Mouse (Mus musculus) brown adipose tissue, adult 24 weeks (tissue): ENCODE measurements around the gene Prickle2. TPM values are rescaled to one million over a fixed set of nuclear protein-coding genes. Genes with fewer than 3 reads are reported as not detected.

ENCODE experiments used
- H3K27ac ChIP-seq: fragments of 200-500 bp; replicated peaks from 2 replicates; pipeline ENCODE4 v1.5.1; 2012; ENCODE audit warnings: low read depth, mild to moderate bottlenecking, low read length
- H3K4me1 ChIP-seq: fragments of 200-500 bp; 2 replicates; pipeline ENCODE4 v1.6.1; 2012; ENCODE audit warnings: low read length, mixed read lengths; ENCODE audit not compliant: control insufficient read depth, insufficient read depth, insufficient read length
- H3K4me3 ChIP-seq: fragments of 200-500 bp; 2 replicates; pipeline ENCODE4 v1.5.1; 2012; ENCODE audit warnings: low read depth, mild to moderate bottlenecking, low read length, moderate library complexity; ENCODE audit not compliant: insufficient read depth
- polyA plus RNA-seq: library from polyadenylated mRNA; stranded (reverse); fragments of >200 nt; gene quantifications from 2 replicates; pipeline ENCODE4 v1.2.4, GENCODE M21; 2012; ENCODE audit not compliant: missing spikeins, insufficient read depth, insufficient read length

Gene Prickle2
- polyA plus RNA-seq, 1 experiment, result 2.1 TPM

DNA sequence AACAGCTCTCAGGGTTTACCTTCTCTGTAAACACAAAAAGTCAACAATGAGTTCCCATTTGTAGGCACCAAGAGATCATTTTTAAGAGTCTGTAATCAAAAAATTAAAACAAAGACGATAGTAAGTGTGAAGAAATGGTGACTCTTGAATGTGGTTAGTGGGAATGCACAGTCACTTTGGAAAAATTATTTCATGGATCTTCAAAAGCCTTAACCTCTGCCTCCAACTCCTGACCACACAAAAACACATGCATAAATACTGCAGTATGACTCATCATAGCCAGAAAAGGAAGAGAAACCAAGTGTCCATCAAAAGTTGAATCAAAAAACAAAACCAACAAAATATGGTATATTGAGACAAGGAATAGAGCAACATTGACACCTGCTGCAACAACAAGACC lies 69.5 kb downstream of the Prickle2 start:
- Histone ChIP-seq H3K4me1 (no peaks in the 10 kb centered on the region), H3K4me3 (no peak overlapping the region), H3K27ac (no peak overlapping the region)

GRCm38 (mm10) chr6:92634876-92635468 lies 71.0 kb downstream of the Prickle2 start:
- Histone ChIP-seq H3K4me3 (no peak overlapping the region), H3K27ac (no peak overlapping the region)

DNA sequence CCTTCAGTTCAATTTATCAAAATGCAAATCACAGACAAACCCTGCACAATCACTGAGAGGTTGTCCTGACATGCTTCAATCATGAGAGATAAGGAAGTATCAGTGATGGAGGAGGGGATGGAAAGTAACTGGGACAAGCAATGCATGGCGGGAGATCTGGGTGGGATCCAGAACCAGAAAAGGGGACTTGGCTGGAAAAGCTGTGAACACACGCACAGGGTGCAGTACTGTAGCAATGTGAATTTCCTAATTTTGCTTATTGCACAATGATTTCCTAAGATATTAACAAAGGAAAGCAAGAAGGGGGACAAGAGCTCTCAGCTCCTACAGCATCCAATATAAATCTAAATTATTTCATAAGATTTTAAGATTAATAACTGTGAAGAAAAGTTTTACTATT lies 75.0 kb downstream of the Prickle2 start:
- H3K4me3 ChIP-seq, result no peak overlapping the region
- H3K4me1 ChIP-seq, result no peaks in the 10 kb centered on the region
- H3K27ac ChIP-seq, result no peak overlapping the region

More at GRCm38 (mm10) chr6:92634876-92635468, 71.0 kb downstream of the Prickle2 start:
- no peaks in the 10 kb centered on the region for H3K4me1 ChIP-seq

DNA sequence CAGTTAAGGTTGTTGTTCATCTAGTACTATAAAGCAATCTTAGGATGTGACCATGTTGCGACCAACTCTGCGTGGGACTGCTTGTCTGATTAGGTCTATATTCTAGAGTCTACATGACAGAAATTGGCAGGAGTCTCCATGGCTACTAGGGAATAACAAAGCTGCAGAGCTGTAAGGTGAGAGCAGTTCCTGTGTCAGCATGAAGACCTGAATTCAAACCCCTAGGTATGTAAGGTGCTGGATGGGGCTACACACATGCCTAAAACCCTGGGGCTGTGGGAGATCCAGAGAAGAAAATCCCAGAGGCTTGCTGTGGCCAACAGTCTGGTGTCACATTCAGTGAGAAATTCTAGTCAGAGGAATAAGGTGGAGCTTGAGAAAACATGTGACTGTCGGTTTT lies 78.2 kb downstream of the Prickle2 start:
- Histone ChIP-seq H3K4me1 (no peaks in the 10 kb centered on the region), H3K4me3 (no peak overlapping the region), H3K27ac (no peak overlapping the region)

- Histone ChIP-seq H3K27ac (no peak overlapping the region), H3K4me3 (no peak overlapping the region), H3K4me1 (no peaks in the 10 kb centered on the region)
These were observed 78.8 kb downstream of the Prickle2 start for GRCm38 (mm10) chr6:92627048-92627617.

GRCm38 (mm10) chr6:92625923-92626322 lies 80.0 kb downstream of the Prickle2 start:
- no peak overlapping the region for H3K4me3 ChIP-seq
- H3K27ac ChIP-seq, result no peak overlapping the region
- H3K4me1 ChIP-seq, result no peaks in the 10 kb centered on the region

- H3K4me1 ChIP-seq, result no peaks in the 10 kb centered on the region
- H3K4me3 ChIP-seq, result no peak overlapping the region
- no peak overlapping the region for H3K27ac ChIP-seq
These were observed 81.6 kb downstream of the Prickle2 start for GRCm38 (mm10) chr6:92624306-92624705.

DNA sequence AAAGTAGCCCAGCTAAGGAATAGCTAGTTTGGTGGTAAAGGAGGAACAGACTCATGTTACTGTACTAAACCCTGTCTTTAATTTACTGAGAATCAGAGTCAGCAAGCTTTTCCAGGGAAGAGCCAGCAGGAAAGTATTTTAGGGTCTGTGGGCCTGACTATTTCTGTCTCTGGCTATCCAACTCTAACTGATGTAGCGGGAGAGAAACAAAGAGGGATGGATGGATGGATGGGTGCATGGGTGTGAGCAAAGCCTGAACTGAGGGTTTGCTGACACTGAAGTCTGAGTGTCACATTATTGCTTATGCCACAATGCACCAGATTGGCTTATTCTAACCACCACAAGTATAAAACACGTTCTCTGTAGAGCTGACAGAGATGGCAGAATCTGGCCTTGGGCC lies 88.8 kb downstream of the Prickle2 start:
- H3K27ac ChIP-seq, result no peak overlapping the region
- H3K4me3 ChIP-seq, result no peak overlapping the region
- H3K4me1 ChIP-seq, result peaks cover 12% of the 10 kb centered on the region; the same call in 1 of the 2 replicates

DNA sequence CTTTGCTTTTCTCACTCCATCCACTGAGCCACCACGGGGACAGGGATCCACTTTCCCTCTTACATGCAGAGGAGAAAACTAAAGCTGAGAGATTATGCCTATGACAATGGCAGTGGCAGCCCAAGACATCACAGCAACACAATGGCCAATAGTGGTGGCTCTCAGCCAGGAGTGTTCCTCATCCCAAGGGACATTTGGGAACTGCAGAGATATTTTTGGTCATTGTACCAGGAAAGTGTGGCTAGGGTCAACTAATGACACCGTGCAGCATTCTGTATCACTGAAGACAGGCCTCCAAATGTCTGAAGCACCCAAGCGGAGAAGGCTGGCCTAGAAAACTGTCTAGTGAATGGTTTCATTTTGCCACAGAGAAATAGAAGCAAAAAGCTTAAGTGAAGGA lies 91.2 kb downstream of the Prickle2 start:
- no peak overlapping the region for H3K27ac ChIP-seq
- H3K4me1 ChIP-seq, result peaks cover 12% of the 10 kb centered on the region; the same call in 1 of the 2 replicates
- no peak overlapping the region for H3K4me3 ChIP-seq

- peaks cover 14% of the 10 kb centered on the region for H3K4me1 ChIP-seq
- H3K27ac ChIP-seq, result no peak overlapping the region
These were observed 93.7 kb downstream of the Prickle2 start for GRCm38 (mm10) chr6:92612151-92612769.

DNA sequence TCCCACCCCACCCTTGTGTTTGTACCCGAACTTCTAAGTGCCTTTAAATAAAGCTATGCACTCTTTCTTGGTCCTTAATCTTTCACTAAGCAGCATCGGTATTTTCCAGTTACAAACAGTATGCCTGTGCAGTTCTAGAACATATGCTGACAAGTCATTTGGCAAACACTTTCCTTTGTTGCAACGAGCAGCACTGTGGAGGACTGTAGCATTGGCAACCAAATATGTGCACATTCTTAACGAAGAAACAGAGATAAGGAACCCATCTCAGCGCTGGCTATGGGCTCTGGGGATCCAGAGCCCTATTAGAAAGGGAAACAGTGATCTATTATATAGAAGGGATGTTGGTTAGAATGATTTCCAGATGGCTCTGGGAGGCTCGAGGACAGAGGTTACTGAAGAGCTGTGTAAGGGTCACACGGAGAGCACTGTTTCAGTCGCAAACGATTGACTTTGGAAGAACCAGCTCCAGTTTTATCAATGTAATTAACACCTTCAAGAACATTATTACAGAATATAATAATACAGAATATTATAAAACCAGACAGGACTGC lies 96.2 kb downstream of the Prickle2 start:
- H3K27ac ChIP-seq, result no peak overlapping the region
- no peak overlapping the region for H3K4me3 ChIP-seq
- peaks cover 5% of the 10 kb centered on the region for H3K4me1 ChIP-seq

More at GRCm38 (mm10) chr6:92612151-92612769, 93.7 kb downstream of the Prickle2 start:
- H3K4me3 ChIP-seq, result no peak overlapping the region

GRCm38 (mm10) chr6:92609078-92609477 lies 96.9 kb downstream of the Prickle2 start:
- Histone ChIP-seq H3K4me3 (no peak overlapping the region), H3K27ac (no peak overlapping the region), H3K4me1 (peaks cover 2% of the 10 kb centered on the region)

DNA sequence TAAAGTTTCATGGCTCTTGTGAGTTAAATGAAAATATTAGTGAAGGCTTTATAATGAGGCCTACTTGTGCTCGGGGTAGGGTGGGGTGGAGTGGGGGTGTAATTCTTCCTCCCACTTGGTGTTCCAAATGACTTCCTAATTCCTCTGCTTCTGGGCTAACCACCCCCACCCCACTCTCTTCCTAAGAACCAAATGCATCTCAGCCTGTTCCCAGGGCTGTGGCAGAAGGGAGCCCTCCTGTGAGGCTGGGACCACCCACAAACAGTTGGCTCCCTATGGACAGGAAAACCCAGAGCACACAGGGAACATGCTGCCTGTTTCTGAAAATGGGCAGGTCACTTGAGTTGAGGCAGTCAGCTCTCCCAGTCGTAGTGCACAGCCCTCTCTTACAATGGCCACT lies 100.8 kb downstream of the Prickle2 start:
- H3K4me3 ChIP-seq, result no peak overlapping the region
- H3K4me1 ChIP-seq, result peaks cover 2% of the 10 kb centered on the region
- H3K27ac ChIP-seq, result no peak overlapping the region

- Histone ChIP-seq H3K4me3 (no peak overlapping the region), H3K27ac (no peak overlapping the region), H3K4me1 (no peaks in the 10 kb centered on the region)
These were observed 109.6 kb downstream of the Prickle2 start for GRCm38 (mm10) chr6:92596340-92596739.

DNA sequence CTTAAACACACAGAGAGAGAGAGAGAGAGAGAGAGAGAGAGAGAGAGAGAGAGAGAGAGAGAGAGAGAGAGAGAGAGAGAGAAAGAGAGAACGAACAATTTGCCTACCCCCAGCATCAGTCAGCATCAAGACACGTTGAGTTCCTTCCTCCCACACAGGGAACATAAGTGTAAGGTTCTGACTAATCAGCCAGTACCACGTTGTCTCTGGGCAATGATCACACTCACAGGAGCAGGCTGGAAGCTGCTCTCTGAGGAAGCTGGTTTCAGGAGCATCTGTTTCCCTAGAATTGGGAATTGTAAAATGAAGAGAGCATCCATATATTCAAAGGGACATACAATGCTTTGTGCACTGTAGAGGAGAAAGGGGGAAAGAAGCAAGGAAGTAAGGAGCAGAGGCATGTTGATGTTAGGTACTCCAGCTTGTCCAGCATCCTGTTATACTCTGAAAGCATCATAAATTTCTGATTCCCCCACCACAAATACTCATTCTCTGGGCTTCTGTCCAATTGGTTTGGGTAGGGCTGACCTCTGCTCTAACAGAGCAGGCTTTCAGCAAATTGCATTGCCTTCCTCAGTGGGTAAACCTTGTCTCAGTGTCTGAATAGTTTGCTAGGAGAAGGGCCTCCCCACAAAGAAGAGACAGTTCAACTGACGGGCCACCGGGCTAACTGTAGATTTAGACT lies 116.4 kb downstream of the Prickle2 start:
- H3K4me1 ChIP-seq, result no peaks in the 10 kb centered on the region
- H3K27ac ChIP-seq, result no peak overlapping the region
- no peak overlapping the region for H3K4me3 ChIP-seq
